Mouse (Mus musculus): ENCODE measurements around the gene Gcg.

- no peak for TF ChIP-seq E2F4 (IDR thresholded peaks at IDR 0.05; ENCODE audit: insufficient replicate concordance, low read depth, low read length)
- no peak for TF ChIP-seq SMC3 (IDR thresholded peaks at IDR 0.05; ENCODE audit: low read depth, low read length)
- TF ChIP-seq TCF12 (IDR thresholded peaks at IDR 0.05; ENCODE audit: low read depth, low read length) = no peak
- TF ChIP-seq TBP (conservative IDR thresholded peaks at IDR 0.05; ENCODE audit: low read depth, low read length) = no peak
- no peak for TF ChIP-seq CTCF (conservative IDR thresholded peaks at IDR 0.05 in 1 of 2, IDR thresholded peaks at IDR 0.05 in 1 of 2; ENCODE audit: low read depth in 2 of 2, low read length in 2 of 2)
- no peak for TF ChIP-seq CHD1 (IDR thresholded peaks at IDR 0.05; ENCODE audit: low read depth, low read length)
- no peak for TF ChIP-seq ZMIZ1 (IDR thresholded peaks at IDR 0.05; ENCODE audit: low read depth, low read length)
- no peak for TF ChIP-seq EP300 (IDR thresholded peaks at IDR 0.05; ENCODE audit: low read length)
- TF ChIP-seq USF2 (conservative IDR thresholded peaks at IDR 0.05; ENCODE audit: low read depth, low read length) = no peak
- no peak for TF ChIP-seq RAD21 (IDR thresholded peaks at IDR 0.05; ENCODE audit: low read depth, low read length)
- TF ChIP-seq ZNF384 (IDR thresholded peaks at IDR 0.05; ENCODE audit: low read depth, low read length) = no peak
- TF ChIP-seq POLR2AphosphoS2 (IDR thresholded peaks at IDR 0.05; ENCODE audit: low read depth, low read length) = no peak
- TF ChIP-seq JUN (IDR thresholded peaks at IDR 0.05; ENCODE audit: insufficient read depth, low read depth, low read length) = no peak
Observed at GRCm38 (mm10) chr2:62517790-62518189, 34.3 kb upstream of the Gcg start.
